Mouse (Mus musculus) limb, embryonic 10.5 days (tissue): ENCODE measurements around the gene Adgrb3. TPM values are rescaled to one million over a fixed set of nuclear protein-coding genes. Genes with fewer than 3 reads are reported as not detected.

Experiments used
- DNase-seq: peaks from one replicate; pipeline ENCODE4 v3.0.0-alpha.2; 2017; ENCODE audit warnings: low spot score
- H3K27ac ChIP-seq: fragments of 300-500 bp; sonication (generic); 2 replicates; pipeline ENCODE4 v1.5.1; 2016; ENCODE audit warnings: mild to moderate bottlenecking
- H3K27me3 ChIP-seq: fragments of 300-500 bp; sonication (generic); 2 replicates; pipeline ENCODE4 v1.6.1; 2016; ENCODE audit warnings: low read depth, mild to moderate bottlenecking; ENCODE audit not compliant: poor library complexity, severe bottlenecking
- H3K36me3 ChIP-seq: fragments of 300-500 bp; sonication (generic); 2 replicates; pipeline ENCODE4 v1.6.1; 2016; ENCODE audit warnings: mild to moderate bottlenecking, moderate library complexity
- H3K4me1 ChIP-seq: fragments of 300-500 bp; sonication (generic); 2 replicates; pipeline ENCODE4 v1.6.1; 2016
- H3K4me3 ChIP-seq: fragments of 300-500 bp; sonication (generic); 2 replicates; pipeline ENCODE4 v1.5.1; 2016; ENCODE audit warnings: mild to moderate bottlenecking, moderate library complexity
- H3K9me3 ChIP-seq: fragments of 300-500 bp; sonication (generic); replicated peaks from 2 replicates; pipeline ENCODE4 v1.6.1; 2016; ENCODE audit warnings: mild to moderate bottlenecking
- WGBS: fragments of 180-500 bp; shearing (Covaris S2); methylation state at CpG from one replicate; pipeline ENCODE4 v1.1.7; 2016; 5-methylcytosine and 5-hydroxymethylcytosine counted together
- polyA plus RNA-seq: library from polyadenylated mRNA; unstranded; fragments of >200 nt; fragmentation: Nextera tagmentation; extraction: Ambion mirVana; gene quantifications from 2 replicates; pipeline ENCODE4 v1.2.1, GENCODE M21; 2016

Gene Adgrb3
- polyA plus RNA-seq, 1 experiment from 2014 or later: 0.33 TPM

GRCm38 (mm10) chr1:25568096-25568495, 261.4 kb downstream of the Adgrb3 start:
- H3K4me1 ChIP-seq: no peaks in the 10 kb centered on the region
- no peaks in the 10 kb centered on the region for H3K27me3 ChIP-seq
- H3K4me3 ChIP-seq: no peak overlapping the region
- H3K27ac ChIP-seq: no peak overlapping the region
- no peaks in the 10 kb centered on the region for H3K9me3 ChIP-seq
- WGBS: 93% methylated on average over 1 of the region's 1 CpGs
- H3K36me3 ChIP-seq: no peaks in the 10 kb centered on the region
- no peak for DNase-seq

- 80% methylated on average over 1 of the region's 1 CpGs for WGBS
- Histone ChIP-seq H3K27me3 (no peaks in the 10 kb centered on the region), H3K27ac (no peak overlapping the region), H3K4me1 (no peaks in the 10 kb centered on the region), H3K9me3 (no peaks in the 10 kb centered on the region), H3K4me3 (no peak overlapping the region), H3K36me3 (no peaks in the 10 kb centered on the region)
- no peak for DNase-seq
These were observed 283.4 kb downstream of the Adgrb3 start for GRCm38 (mm10) chr1:25546072-25546471.

- DNase-seq: no peak
- Histone ChIP-seq H3K4me1 (no peaks in the 10 kb centered on the region), H3K4me3 (no peak overlapping the region), H3K9me3 (no peaks in the 10 kb centered on the region), H3K27ac (no peak overlapping the region), H3K36me3 (no peaks in the 10 kb centered on the region), H3K27me3 (no peaks in the 10 kb centered on the region)
- 79% methylated on average over 2 of the region's 2 CpGs for WGBS
These were observed 285.6 kb downstream of the Adgrb3 start for GRCm38 (mm10) chr1:25543915-25544314.

- no peak for DNase-seq
- no peaks in the 10 kb centered on the region for H3K36me3 ChIP-seq
- WGBS: 78% methylated on average over 3 of the region's 3 CpGs
These were observed 286.6 kb downstream of the Adgrb3 start for GRCm38 (mm10) chr1:25542891-25543290.

GRCm38 (mm10) chr1:25526976-25527375, 302.5 kb downstream of the Adgrb3 start:
- no peaks in the 10 kb centered on the region for H3K36me3 ChIP-seq
- no peak overlapping the region for H3K4me3 ChIP-seq
- no peaks in the 10 kb centered on the region for H3K4me1 ChIP-seq
- no peaks in the 10 kb centered on the region for H3K9me3 ChIP-seq
- H3K27me3 ChIP-seq: no peaks in the 10 kb centered on the region
- 82% methylated on average over 4 of the region's 4 CpGs for WGBS
- DNase-seq: no peak
- no peak overlapping the region for H3K27ac ChIP-seq

More at GRCm38 (mm10) chr1:25542891-25543290, 286.6 kb downstream of the Adgrb3 start:
- Histone ChIP-seq H3K4me3 (no peak overlapping the region), H3K9me3 (no peaks in the 10 kb centered on the region), H3K4me1 (no peaks in the 10 kb centered on the region), H3K27me3 (no peaks in the 10 kb centered on the region), H3K27ac (no peak overlapping the region)

- Histone ChIP-seq H3K9me3 (no peaks in the 10 kb centered on the region), H3K4me3 (no peak overlapping the region), H3K27ac (no peak overlapping the region), H3K27me3 (no peaks in the 10 kb centered on the region), H3K36me3 (no peaks in the 10 kb centered on the region), H3K4me1 (no peaks in the 10 kb centered on the region)
- DNase-seq: no peak
- WGBS: 64% methylated on average over 10 of the region's 10 CpGs
These were observed 319.0 kb downstream of the Adgrb3 start for GRCm38 (mm10) chr1:25510321-25511055.

- Histone ChIP-seq H3K27me3 (no peaks in the 10 kb centered on the region), H3K4me3 (no peak overlapping the region), H3K27ac (no peak overlapping the region), H3K9me3 (no peaks in the 10 kb centered on the region), H3K4me1 (no peaks in the 10 kb centered on the region), H3K36me3 (no peaks in the 10 kb centered on the region)
- DNase-seq: no peak
- 30% methylated on average over 4 of the region's 4 CpGs for WGBS
These were observed 325.2 kb downstream of the Adgrb3 start for GRCm38 (mm10) chr1:25504313-25504712.

GRCm38 (mm10) chr1:25503524-25503923, 326.0 kb downstream of the Adgrb3 start:
- no peak overlapping the region for H3K4me3 ChIP-seq
- H3K4me1 ChIP-seq: no peaks in the 10 kb centered on the region
- WGBS: 92% methylated on average over 4 of the region's 4 CpGs

GRCm38 (mm10) chr1:25495202-25495914, 334.1 kb downstream of the Adgrb3 start:
- H3K9me3 ChIP-seq: no peaks in the 10 kb centered on the region

More at GRCm38 (mm10) chr1:25503524-25503923, 326.0 kb downstream of the Adgrb3 start:
- no peaks in the 10 kb centered on the region for H3K36me3 ChIP-seq
- no peak for DNase-seq
- no peaks in the 10 kb centered on the region for H3K27me3 ChIP-seq
- no peak overlapping the region for H3K27ac ChIP-seq
- no peaks in the 10 kb centered on the region for H3K9me3 ChIP-seq

GRCm38 (mm10) chr1:25491503-25491902, 338.0 kb downstream of the Adgrb3 start:
- H3K36me3 ChIP-seq: no peaks in the 10 kb centered on the region
- WGBS: 74% methylated on average over 1 of the region's 1 CpGs

More at GRCm38 (mm10) chr1:25495202-25495914, 334.1 kb downstream of the Adgrb3 start:
- WGBS: 86% methylated on average over 3 of the region's 3 CpGs
- Histone ChIP-seq H3K4me1 (no peaks in the 10 kb centered on the region), H3K4me3 (no peak overlapping the region), H3K27me3 (no peaks in the 10 kb centered on the region), H3K36me3 (no peaks in the 10 kb centered on the region), H3K27ac (no peak overlapping the region)
- no peak for DNase-seq

GRCm38 (mm10) chr1:25490174-25490573, 339.3 kb downstream of the Adgrb3 start:
- Histone ChIP-seq H3K4me1 (no peaks in the 10 kb centered on the region), H3K27me3 (no peaks in the 10 kb centered on the region), H3K36me3 (no peaks in the 10 kb centered on the region), H3K27ac (no peak overlapping the region), H3K4me3 (no peak overlapping the region), H3K9me3 (no peaks in the 10 kb centered on the region)
- no peak for DNase-seq
- WGBS: 89% methylated on average over 2 of the region's 2 CpGs

More at GRCm38 (mm10) chr1:25491503-25491902, 338.0 kb downstream of the Adgrb3 start:
- no peak overlapping the region for H3K27ac ChIP-seq
- H3K9me3 ChIP-seq: no peaks in the 10 kb centered on the region
- no peaks in the 10 kb centered on the region for H3K4me1 ChIP-seq
- H3K27me3 ChIP-seq: no peaks in the 10 kb centered on the region
- DNase-seq: no peak
- H3K4me3 ChIP-seq: no peak overlapping the region

GRCm38 (mm10) chr1:25475699-25476098, 353.8 kb downstream of the Adgrb3 start:
- no peaks in the 10 kb centered on the region for H3K4me1 ChIP-seq
- 92% methylated on average over 3 of the region's 3 CpGs for WGBS
- no peaks in the 10 kb centered on the region for H3K36me3 ChIP-seq
- H3K9me3 ChIP-seq: no peaks in the 10 kb centered on the region
- no peak overlapping the region for H3K4me3 ChIP-seq
- H3K27ac ChIP-seq: no peak overlapping the region
- no peak for DNase-seq
- H3K27me3 ChIP-seq: no peaks in the 10 kb centered on the region

GRCm38 (mm10) chr1:25474469-25474868, 355.0 kb downstream of the Adgrb3 start:
- H3K9me3 ChIP-seq: no peaks in the 10 kb centered on the region
- no peak for DNase-seq
- no peak overlapping the region for H3K4me3 ChIP-seq
- H3K27ac ChIP-seq: no peak overlapping the region
- no peaks in the 10 kb centered on the region for H3K36me3 ChIP-seq
- H3K27me3 ChIP-seq: no peaks in the 10 kb centered on the region
- WGBS: 90% methylated on average over 8 of the region's 11 CpGs
- no peaks in the 10 kb centered on the region for H3K4me1 ChIP-seq
